Mouse (Mus musculus): Measurements from ENCODE around the gene 9130023H24Rik.

DNA sequence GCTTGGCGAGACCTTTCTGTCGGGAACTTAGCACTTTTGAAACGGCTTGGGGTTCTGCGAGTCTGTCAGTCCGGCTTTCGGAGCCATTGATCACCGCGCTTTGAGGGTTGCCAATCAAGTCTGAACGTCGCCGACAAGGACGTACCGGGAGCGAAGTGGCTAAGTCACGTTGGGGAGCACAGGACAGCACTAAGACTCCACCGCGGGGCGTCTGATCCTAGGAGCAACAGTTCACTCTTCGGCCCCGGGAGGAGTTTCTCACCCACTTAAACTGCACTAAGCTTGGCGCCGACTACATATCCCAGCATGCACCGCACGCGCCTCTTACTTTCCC is 271 bp downstream of the 9130023H24Rik start:
- TF ChIP-seq CTCF (IDR thresholded peaks at IDR 0.05; ENCODE audit: control insufficient read depth, insufficient read depth, insufficient read length): no peak
- TF ChIP-seq MAX (IDR thresholded peaks at IDR 0.05): no peak
- no peak for TF ChIP-seq MYOG (IDR thresholded peaks at IDR 0.05; ENCODE audit: control insufficient read depth, extremely low read depth, insufficient read length)
- no peak for TF ChIP-seq USF1 (IDR thresholded peaks at IDR 0.05; ENCODE audit: low read depth)
- no peak for TF ChIP-seq FOSL1 (IDR thresholded peaks at IDR 0.05; ENCODE audit: insufficient read depth, low read length, poor library complexity, severe bottlenecking)
- no peak for TF ChIP-seq CEBPB (IDR thresholded peaks at IDR 0.05; ENCODE audit: low read depth)
- no peak for TF ChIP-seq MYOD1 (IDR thresholded peaks at IDR 0.05; ENCODE audit: control insufficient read depth, insufficient read length, low read depth)

All from C2C12 (cell line).